Mouse (Mus musculus): ENCODE measurements around the gene Rbm33.

DNA sequence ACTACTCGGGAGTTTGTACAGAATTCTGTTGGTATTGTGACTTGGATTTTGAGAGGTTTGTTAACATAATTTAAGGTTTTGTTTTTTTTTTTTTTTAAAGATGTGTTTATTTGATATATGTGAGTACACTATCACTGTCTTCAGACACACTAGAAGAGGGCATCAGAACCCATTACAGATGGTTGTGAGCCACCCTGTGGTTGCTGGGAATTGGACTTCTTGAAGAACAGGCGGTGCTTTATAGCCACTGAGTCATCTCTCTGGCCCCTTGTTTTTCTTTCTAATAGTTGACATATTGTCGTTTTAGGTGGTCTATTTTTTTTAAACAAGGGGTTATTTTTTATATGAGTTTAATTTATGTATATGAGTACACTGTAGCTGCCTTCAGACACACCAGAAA, 5.3 kb downstream of the Rbm33 start:
- TF ChIP-seq POLR2A (IDR thresholded peaks at IDR 0.05; ENCODE audit: insufficient read depth, low read depth, low read length) (no peak), CTCF (IDR thresholded peaks at IDR 0.05; ENCODE audit: insufficient read depth, low read depth, low read length) (no peak)

All from olfactory bulb, adult 2 months (tissue).